8 mouse cellular contexts compared by ENCODE assay signal in the genomic region with DNA sequence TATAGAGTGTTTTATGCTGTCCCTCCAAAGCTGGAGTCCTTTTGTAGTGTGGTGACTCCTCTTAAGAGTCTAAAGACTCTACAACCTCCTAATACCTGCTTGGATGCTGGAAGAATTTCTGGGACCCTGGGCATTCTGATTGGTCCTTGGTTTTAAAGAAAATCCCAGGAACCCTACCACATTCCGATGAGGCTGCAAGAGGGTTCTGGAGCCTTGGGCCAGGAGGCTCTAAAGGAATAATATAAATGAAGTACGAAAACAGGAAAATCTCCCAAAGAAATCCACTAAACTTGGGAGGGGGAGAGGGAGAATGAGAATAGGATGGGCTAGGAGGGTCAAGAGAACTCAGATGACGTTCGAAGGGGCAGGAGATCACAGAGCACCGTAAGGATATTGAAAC. TPM values are rescaled to one million over a fixed set of nuclear protein-coding genes. Genes with fewer than 3 reads are reported as not detected.
DNase-seq lines count a peak whose midpoint lies in the region; ATAC-seq and TF ChIP-seq lines count a peak whose summit lies in the region.

No protein-coding gene starts in this region.

- peaks cover 19% of the 10 kb centered on the region for H3K4me1 ChIP-seq in lung, embryonic 14.5 days (ENCODE audit: insufficient read depth)
- peaks cover 16% of the 10 kb centered on the region for H3K4me1 ChIP-seq in embryonic facial prominence, embryonic 12.5 days
- H3K4me1 ChIP-seq in intestine, postnatal 0 days (replicated peaks; ENCODE audit: control insufficient read depth, insufficient read depth, low read length) = peaks cover 8% of the 10 kb centered on the region; the same call in 1 of the 2 replicates
- H3K4me1 ChIP-seq in neural tube, embryonic 15.5 days = peaks cover 26% of the 10 kb centered on the region

- no peak for TF ChIP-seq CTCF in lung, embryonic 14.5 days (IDR thresholded peaks at IDR 0.05; ENCODE audit: low read depth)
- TF ChIP-seq CTCF in intestine, postnatal 0 days (IDR thresholded peaks at IDR 0.05; ENCODE audit: low read depth) = no peak

- peak overlapping the region; percentile 85 for H3K4me2 ChIP-seq in lung, embryonic 14.5 days
- H3K4me2 ChIP-seq in embryonic facial prominence, embryonic 12.5 days (replicated peaks) = peak overlapping the region; percentile 74
- H3K4me2 ChIP-seq in intestine, postnatal 0 days (replicated peaks; ENCODE audit: low read depth) = peak overlapping the region; percentile 68
- H3K4me2 ChIP-seq in neural tube, embryonic 15.5 days = peak overlapping the region; percentile 63

- 0 out of 2 replicates have a peak, but pooled peaks cover 18% of the 10 kb centered on the region for H3K36me3 ChIP-seq in lung, embryonic 14.5 days (ENCODE audit: insufficient read depth)
- H3K36me3 ChIP-seq in embryonic facial prominence, embryonic 12.5 days = peaks cover 15% of the 10 kb centered on the region
- peaks cover 23% of the 10 kb centered on the region for H3K36me3 ChIP-seq in intestine, postnatal 0 days (ENCODE audit: control insufficient read depth, insufficient read depth)
- peaks cover 12% of the 10 kb centered on the region; the same call in 1 of the 2 replicates for H3K36me3 ChIP-seq in neural tube, embryonic 15.5 days

- H3K9ac ChIP-seq in lung, embryonic 14.5 days = peak overlapping the region; percentile 70
- peak overlapping the region; percentile 78 for H3K9ac ChIP-seq in embryonic facial prominence, embryonic 12.5 days
- H3K9ac ChIP-seq in intestine, postnatal 0 days (ENCODE audit: low read depth, low read length) = peak overlapping the region; percentile 85
- peak overlapping the region; percentile 74 for H3K9ac ChIP-seq in neural tube, embryonic 15.5 days (replicated peaks)

- H3K9me3 ChIP-seq in lung, embryonic 14.5 days (ENCODE audit: low read depth, low read length) = no peaks in the 10 kb centered on the region
- H3K9me3 ChIP-seq in embryonic facial prominence, embryonic 12.5 days = no peaks in the 10 kb centered on the region
- H3K9me3 ChIP-seq in intestine, postnatal 0 days (ENCODE audit: control insufficient read depth) = no peaks in the 10 kb centered on the region
- H3K9me3 ChIP-seq in neural tube, embryonic 15.5 days (replicated peaks) = no peaks in the 10 kb centered on the region

- DNase-seq in lung, embryonic 14.5 days = no peak
- no peak for DNase-seq in lung, adult 18-20 months
- no peak for DNase-seq in adrenal gland, postnatal 4 days (ENCODE audit: low spot score in 2 of 2)
- DNase-seq in frontal cortex, adult 2 months (ENCODE audit: extremely low spot score in 1 of 2, low spot score in 1 of 2) = no peak
- no peak for DNase-seq in cerebellum, adult 8-10 months

- H3K27me3 ChIP-seq in lung, embryonic 14.5 days (ENCODE audit: insufficient read depth, low read length) = no peaks in the 10 kb centered on the region
- H3K27me3 ChIP-seq in embryonic facial prominence, embryonic 12.5 days = no peaks in the 10 kb centered on the region
- H3K27me3 ChIP-seq in intestine, postnatal 0 days (replicated peaks; ENCODE audit: control insufficient read depth, insufficient read depth, low read length) = no peaks in the 10 kb centered on the region
- no peaks in the 10 kb centered on the region for H3K27me3 ChIP-seq in neural tube, embryonic 15.5 days (replicated peaks)

- H3K4me3 ChIP-seq in lung, embryonic 14.5 days (ENCODE audit: low read depth, low read length) = peak overlapping the region; percentile 54
- H3K4me3 ChIP-seq in embryonic facial prominence, embryonic 12.5 days = peak overlapping the region; percentile 60
- H3K4me3 ChIP-seq in intestine, postnatal 0 days (ENCODE audit: low read depth, low read length) = peak overlapping the region; percentile 72
- peak overlapping the region; percentile 78 for H3K4me3 ChIP-seq in neural tube, embryonic 15.5 days (replicated peaks)

- peak overlapping the region; percentile 97 for H3K27ac ChIP-seq in lung, embryonic 14.5 days (ENCODE audit: low read depth)
- H3K27ac ChIP-seq in embryonic facial prominence, embryonic 12.5 days = peak overlapping the region; percentile 95
- H3K27ac ChIP-seq in intestine, postnatal 0 days (ENCODE audit: low read depth, low read length) = peak overlapping the region; percentile 94
- H3K27ac ChIP-seq in neural tube, embryonic 15.5 days (replicated peaks) = peak overlapping the region; percentile 99

- ATAC-seq in lung, embryonic 14.5 days (ENCODE audit: insufficient read depth) = 0 out of 2 replicates have a peak, but pooled peaks have one; percentile 0
- ATAC-seq in embryonic facial prominence, embryonic 12.5 days (ENCODE audit: insufficient number of reproducible peaks, insufficient read depth, low FRiP score, low TSS enrichment) = no peak
- no peak for ATAC-seq in intestine, postnatal 0 days
- ATAC-seq in neural tube, embryonic 15.5 days (ENCODE audit: low FRiP score) = peak; percentile 2

- WGBS in lung, embryonic 14.5 days = 4% methylated on average over 5 of the region's 5 CpGs
- 2% methylated on average over 5 of the region's 5 CpGs for WGBS in embryonic facial prominence, embryonic 12.5 days
- 2% methylated on average over 5 of the region's 5 CpGs for WGBS in intestine, postnatal 0 days
- 1% methylated on average over 5 of the region's 5 CpGs for WGBS in neural tube, embryonic 15.5 days

RNA-seq across cellular contexts. Expression of gene Pih1d1, which starts 0.5 kb away (rescaled TPM):
- polyA plus RNA-seq in lung, embryonic 14.5 days (2014; fragmentation: Nextera tagmentation; extraction: Ambion mirVana) = 110 and 112 TPM in 2 replicates
- polyA plus RNA-seq in embryonic facial prominence, embryonic 12.5 days (2016; fragmentation: Nextera tagmentation; extraction: Ambion mirVana) = 90.4 and 93.0 TPM in 2 replicates
- 63.6 and 64.7 TPM in 2 replicates for polyA plus RNA-seq in intestine, postnatal 0 days (2015; fragmentation: Nextera tagmentation; extraction: Ambion mirVana)
- 81.7 and 82.9 TPM in 2 replicates for polyA plus RNA-seq in neural tube, embryonic 15.5 days (2015; fragmentation: Nextera tagmentation; extraction: Ambion mirVana)
- 10 to 100 TPM; 60.7 to 65.2 TPM for total RNA-seq in adrenal gland, postnatal 4 days (2021)
- polyA plus RNA-seq in frontal cortex, adult 2 months (2012; rRNA removed) = 54.2 and 61.5 TPM in 2 replicates

RNA-seq across cellular contexts. Expression of gene Aldh16a1, which starts 0.8 kb away (rescaled TPM):
- polyA plus RNA-seq in lung, embryonic 14.5 days (2014; fragmentation: Nextera tagmentation; extraction: Ambion mirVana) = 52.1 and 52.9 TPM in 2 replicates
- polyA plus RNA-seq in embryonic facial prominence, embryonic 12.5 days (2016; fragmentation: Nextera tagmentation; extraction: Ambion mirVana) = 43.8 and 45.2 TPM in 2 replicates
- polyA plus RNA-seq in intestine, postnatal 0 days (2015; fragmentation: Nextera tagmentation; extraction: Ambion mirVana) = 86.8 and 102 TPM in 2 replicates
- polyA plus RNA-seq in neural tube, embryonic 15.5 days (2015; fragmentation: Nextera tagmentation; extraction: Ambion mirVana) = 19.5 and 26.8 TPM in 2 replicates
- total RNA-seq in adrenal gland, postnatal 4 days (2021) = 10 to 100 TPM; 76.4 to 90.1 TPM
- 10.1 and 10.8 TPM in 2 replicates for polyA plus RNA-seq in frontal cortex, adult 2 months (2012; rRNA removed)

RNA-seq across cellular contexts. Expression of gene Slc17a7, which starts 10.2 kb away (rescaled TPM):
- 0.09 and 0.97 TPM in 2 replicates for polyA plus RNA-seq in lung, embryonic 14.5 days (2014; fragmentation: Nextera tagmentation; extraction: Ambion mirVana)
- polyA plus RNA-seq in embryonic facial prominence, embryonic 12.5 days (2016; fragmentation: Nextera tagmentation; extraction: Ambion mirVana) = 0.73 and 0.79 TPM in 2 replicates
- polyA plus RNA-seq in intestine, postnatal 0 days (2015; fragmentation: Nextera tagmentation; extraction: Ambion mirVana) = not detected in 2 replicates
- polyA plus RNA-seq in neural tube, embryonic 15.5 days (2015; fragmentation: Nextera tagmentation; extraction: Ambion mirVana) = 0.37 and 0.55 TPM in 2 replicates
- total RNA-seq in adrenal gland, postnatal 4 days (2021) = 1 to 10 TPM in 1 of 2 experiments, under 1 TPM in 1; 0.31 to 1.9 TPM
- polyA plus RNA-seq in frontal cortex, adult 2 months (2012; rRNA removed) = 858 and 911 TPM in 2 replicates

RNA-seq across cellular contexts. Expression of gene Flt3l, which starts 17.4 kb away (rescaled TPM):
- polyA plus RNA-seq in lung, embryonic 14.5 days (2014; fragmentation: Nextera tagmentation; extraction: Ambion mirVana) = 0.72 and 1.1 TPM in 2 replicates
- polyA plus RNA-seq in embryonic facial prominence, embryonic 12.5 days (2016; fragmentation: Nextera tagmentation; extraction: Ambion mirVana) = 0.67 and 1.1 TPM in 2 replicates
- polyA plus RNA-seq in intestine, postnatal 0 days (2015; fragmentation: Nextera tagmentation; extraction: Ambion mirVana) = 2.1 and 2.7 TPM in 2 replicates
- 1.8 and 3.8 TPM in 2 replicates for polyA plus RNA-seq in neural tube, embryonic 15.5 days (2015; fragmentation: Nextera tagmentation; extraction: Ambion mirVana)
- total RNA-seq in adrenal gland, postnatal 4 days (2021) = 10 to 100 TPM; 18.8 to 23.1 TPM
- 25.2 and 29.6 TPM in 2 replicates for polyA plus RNA-seq in frontal cortex, adult 2 months (2012; rRNA removed)

RNA-seq across cellular contexts. Expression of gene Gm45713, which starts 17.6 kb away (rescaled TPM):
- 1.2 and 1.4 TPM in 2 replicates for polyA plus RNA-seq in lung, embryonic 14.5 days (2014; fragmentation: Nextera tagmentation; extraction: Ambion mirVana)
- polyA plus RNA-seq in embryonic facial prominence, embryonic 12.5 days (2016; fragmentation: Nextera tagmentation; extraction: Ambion mirVana) = 0.22 and 0.27 TPM in 2 replicates
- 0.70 and 0.82 TPM in 2 replicates for polyA plus RNA-seq in intestine, postnatal 0 days (2015; fragmentation: Nextera tagmentation; extraction: Ambion mirVana)
- 0.12 and 0.24 TPM in 2 replicates for polyA plus RNA-seq in neural tube, embryonic 15.5 days (2015; fragmentation: Nextera tagmentation; extraction: Ambion mirVana)
- not detected for total RNA-seq in adrenal gland, postnatal 4 days (2021)
- 0.06 and 0.12 TPM in 2 replicates for polyA plus RNA-seq in frontal cortex, adult 2 months (2012; rRNA removed)

Comparison
In these comparisons a context has a peak if more than half of its experiments do, and no peak if none do; other contexts are left out.
1. ATAC-seq: peak in lung, embryonic 14.5 days (single experiment) and neural tube, embryonic 15.5 days (single experiment); none in embryonic facial prominence, embryonic 12.5 days (single experiment) and intestine, postnatal 0 days (single experiment).
2. RNA of gene Slc17a7, which starts 10.2 kb away (polyA plus RNA-seq): 858 to 911 TPM in frontal cortex, adult 2 months; 0.73 to 0.79 TPM in embryonic facial prominence, embryonic 12.5 days, 0.37 to 0.55 TPM in neural tube, embryonic 15.5 days, 0.09 to 0.97 TPM in lung, embryonic 14.5 days and not detected in intestine, postnatal 0 days; every median in the first group is over 100 times any median in the second.
3. Peak in every context shown above with its lines, with median percentiles within 50 percentile points of each other: H3K27ac ChIP-seq, H3K4me2 ChIP-seq, H3K4me3 ChIP-seq and H3K9ac ChIP-seq.